Mouse (Mus musculus) limb, embryonic 10.5 days (tissue): ENCODE measurements around the gene Gm13283. TPM values are rescaled to one million over a fixed set of nuclear protein-coding genes. Genes with fewer than 3 reads are reported as not detected.

Source experiments
- polyA plus RNA-seq: library from polyadenylated mRNA; unstranded; fragments of >200 nt; fragmentation: Nextera tagmentation; extraction: Ambion mirVana; gene quantifications from 2 replicates; pipeline ENCODE4 v1.2.1, GENCODE M21; 2016

Gm13283 gene
- polyA plus RNA-seq, 1 experiment from 2014 or later: 0.54 TPM

Other genes starting within 250 kb of the Gm13283 start
- gene Ifnb1, start 237.3 kb upstream of the Gm13283 start, polyA plus RNA-seq: not detected in 2 replicates
- gene Ifna15, start 201.9 kb upstream of the Gm13283 start, polyA plus RNA-seq: not detected in 2 replicates
- not detected in 2 replicates for gene Ifna14, start 188.3 kb upstream of the Gm13283 start, polyA plus RNA-seq
- not detected in 2 replicates for gene Ifna9, start 167.7 kb upstream of the Gm13283 start, polyA plus RNA-seq
- gene Ifna12, start 156.7 kb upstream of the Gm13283 start, polyA plus RNA-seq: not detected in 2 replicates
- gene C87499, start 125.7 kb upstream of the Gm13283 start, polyA plus RNA-seq: not detected in 2 replicates
- gene Ifna13, start 115.7 kb upstream of the Gm13283 start, polyA plus RNA-seq: 0.24 TPM in 1 of 2 replicates, not detected in the other
- gene Ifna16, start 83.2 kb upstream of the Gm13283 start, polyA plus RNA-seq: not detected in 2 replicates
- not detected in 2 replicates for gene Ifna2, start 76.2 kb upstream of the Gm13283 start, polyA plus RNA-seq
- not detected in 2 replicates for gene Ifnab, start 68.8 kb upstream of the Gm13283 start, polyA plus RNA-seq
- 1.1 and 1.5 TPM in 2 replicates for gene Gm26566, start 38.3 kb upstream of the Gm13283 start, polyA plus RNA-seq
- gene Klhl9, start 37.7 kb upstream of the Gm13283 start, polyA plus RNA-seq: 82.7 and 106 TPM in 2 replicates
- 0.33 TPM in 1 of 2 replicates, not detected in the other for gene Gm13271, start 5.3 kb upstream of the Gm13283 start, polyA plus RNA-seq
- 0.74 and 0.94 TPM in 2 replicates for gene Gm13290, start 13.7 kb downstream of the Gm13283 start, polyA plus RNA-seq
- not detected in 2 replicates for gene Gm13289, start 16.8 kb downstream of the Gm13283 start, polyA plus RNA-seq
- gene Gm13272, start 19.7 kb downstream of the Gm13283 start, polyA plus RNA-seq: not detected in 2 replicates
- gene Ifnz, start 22.0 kb downstream of the Gm13283 start, polyA plus RNA-seq: 0.16 and 0.39 TPM in 2 replicates
- gene Gm13276, start 25.6 kb downstream of the Gm13283 start, polyA plus RNA-seq: not detected in 2 replicates
- gene Gm13277, start 28.5 kb downstream of the Gm13283 start, polyA plus RNA-seq: not detected in 2 replicates
- not detected in 2 replicates for gene Gm13278, start 31.4 kb downstream of the Gm13283 start, polyA plus RNA-seq
- gene Gm13275, start 34.4 kb downstream of the Gm13283 start, polyA plus RNA-seq: not detected in 2 replicates
- gene Gm13279, start 37.3 kb downstream of the Gm13283 start, polyA plus RNA-seq: not detected in 2 replicates
- 0.28 and 0.48 TPM in 2 replicates for gene Gm13285, start 39.5 kb downstream of the Gm13283 start, polyA plus RNA-seq
- gene Gm13287, start 43.1 kb downstream of the Gm13283 start, polyA plus RNA-seq: not detected in 2 replicates
- 0.15 TPM in 1 of 2 replicates, not detected in the other for gene Gm13288, start 45.4 kb downstream of the Gm13283 start, polyA plus RNA-seq
- not detected in 2 replicates for gene Ifna7, start 56.1 kb downstream of the Gm13283 start, polyA plus RNA-seq
- gene Ifna11, start 59.8 kb downstream of the Gm13283 start, polyA plus RNA-seq: not detected in 2 replicates
- not detected in 2 replicates for gene Ifna6, start 67.3 kb downstream of the Gm13283 start, polyA plus RNA-seq
- gene Ifna5, start 75.4 kb downstream of the Gm13283 start, polyA plus RNA-seq: not detected in 2 replicates
- not detected in 2 replicates for gene Ifna4, start 81.7 kb downstream of the Gm13283 start, polyA plus RNA-seq
- not detected in 2 replicates for gene Ifna1, start 90.0 kb downstream of the Gm13283 start, polyA plus RNA-seq
- gene Ifne, start 120.1 kb downstream of the Gm13283 start, polyA plus RNA-seq: not detected in 2 replicates